Mouse (Mus musculus): ENCODE data around the gene Nos2.

Nos2 gene

GRCm38 (mm10) chr11:78959367-78959766, 38.8 kb downstream of the Nos2 start:
- WGBS, result 87% methylated on average over 8 of the region's 8 CpGs

- WGBS, result 82% methylated on average over 5 of the region's 5 CpGs
Observed at GRCm38 (mm10) chr11:78959841-78960520, 39.4 kb downstream of the Nos2 start.

GRCm38 (mm10) chr11:78961221-78961620, 40.6 kb downstream of the Nos2 start:
- 93% methylated on average over 5 of the region's 5 CpGs for WGBS

- 30% methylated on average over 4 of the region's 4 CpGs for WGBS
Observed at GRCm38 (mm10) chr11:78967371-78967770, 46.8 kb downstream of the Nos2 start.

DNA sequence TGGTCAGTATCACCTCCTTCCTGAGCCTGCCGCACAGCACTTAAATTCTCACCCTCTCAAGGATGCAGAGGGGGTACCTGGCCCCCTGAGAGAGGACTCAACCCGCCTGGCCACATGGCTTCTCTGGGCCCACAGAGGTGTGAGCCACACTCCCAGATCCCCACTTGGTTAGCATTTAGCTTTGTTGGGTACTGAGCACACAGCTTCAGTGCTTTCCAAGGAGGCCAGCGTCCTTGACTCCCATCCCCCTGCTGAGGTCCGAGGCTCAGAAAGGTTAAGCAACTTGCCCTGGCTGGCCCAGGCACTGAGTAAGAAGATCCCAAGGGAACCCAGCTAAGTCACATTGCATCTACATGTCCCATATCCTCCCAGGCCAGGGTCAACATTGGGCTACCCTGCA, 47.5 kb downstream of the Nos2 start:
- 94% methylated on average over 4 of the region's 4 CpGs for WGBS

- 87% methylated on average over 8 of the region's 8 CpGs for WGBS
Observed at GRCm38 (mm10) chr11:78971096-78971495, 50.5 kb downstream of the Nos2 start.

- 97% methylated on average over 3 of the region's 3 CpGs for WGBS
Observed at GRCm38 (mm10) chr11:78971746-78972145, 51.2 kb downstream of the Nos2 start.

GRCm38 (mm10) chr11:78972328-78972727, 51.7 kb downstream of the Nos2 start:
- WGBS, result 82% methylated on average over 6 of the region's 6 CpGs

DNA sequence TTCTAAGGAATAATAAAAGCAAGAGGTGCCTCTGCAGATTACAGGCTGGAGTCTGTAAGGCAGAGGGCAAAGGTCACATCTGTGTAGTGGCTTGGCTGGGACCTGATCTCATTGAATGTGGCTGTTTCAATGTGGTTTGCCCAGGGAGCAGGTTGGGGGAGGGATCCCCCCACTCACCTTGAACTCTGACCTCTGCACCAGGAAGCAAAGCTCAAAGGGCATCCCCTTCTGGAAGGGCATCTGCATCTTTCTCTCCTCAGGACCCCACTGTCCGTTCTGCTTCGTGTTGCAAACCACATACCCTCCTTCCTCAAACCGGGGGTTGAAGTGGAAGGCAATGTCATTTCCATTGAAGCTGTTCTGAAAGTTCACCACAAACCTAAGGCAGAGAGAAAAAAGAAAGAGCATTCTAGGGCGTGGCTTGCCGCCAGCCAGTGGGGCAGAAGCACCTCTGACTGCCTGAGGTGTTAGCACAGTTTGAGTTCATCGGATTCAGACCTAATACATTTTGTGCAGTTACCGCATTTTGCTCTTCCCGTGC, 52.3 kb downstream of the Nos2 start:
- 73% methylated on average over 8 of the region's 8 CpGs for WGBS

GRCm38 (mm10) chr11:78973381-78974150, 53.0 kb downstream of the Nos2 start:
- 63% methylated on average over 17 of the region's 17 CpGs for WGBS

DNA sequence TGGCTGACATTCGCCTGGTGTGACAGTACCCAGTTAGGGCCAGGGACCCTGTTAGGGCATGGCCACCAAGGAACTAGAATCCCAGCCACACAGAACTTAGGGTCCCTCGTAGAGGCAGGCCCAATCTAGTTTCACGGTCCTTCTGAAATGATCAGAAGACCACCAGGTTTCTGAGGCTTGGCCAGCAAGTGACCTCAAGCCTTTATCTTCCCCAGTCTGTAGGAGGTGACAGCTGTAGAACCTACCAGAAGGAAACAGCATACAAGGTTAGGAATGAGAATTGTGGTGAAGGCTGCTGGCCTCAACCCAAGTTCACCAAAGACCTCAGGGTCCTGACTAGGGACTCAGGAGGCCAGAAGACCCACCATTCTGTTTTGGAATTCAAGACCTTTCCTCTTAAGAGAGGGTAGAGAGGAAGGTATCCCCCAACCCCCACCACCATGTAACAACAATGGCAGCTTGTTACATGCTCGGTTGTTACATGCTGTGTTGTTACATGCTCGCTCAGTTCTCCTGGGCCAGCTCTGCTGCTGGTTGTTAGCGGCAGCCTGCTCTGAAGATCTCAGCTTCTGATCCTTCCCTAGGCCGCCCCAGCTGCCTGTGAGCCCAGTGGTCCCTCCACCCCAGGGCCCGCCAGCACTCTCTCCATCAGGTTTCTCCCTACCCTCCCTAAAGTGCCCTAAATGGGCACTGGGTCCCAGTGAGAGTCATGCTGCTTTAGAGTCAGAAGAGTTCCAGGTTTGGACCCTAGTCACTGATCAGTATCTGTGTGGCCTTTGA, 56.3 kb downstream of the Nos2 start:
- WGBS, result 92% methylated on average over 8 of the region's 8 CpGs

DNA sequence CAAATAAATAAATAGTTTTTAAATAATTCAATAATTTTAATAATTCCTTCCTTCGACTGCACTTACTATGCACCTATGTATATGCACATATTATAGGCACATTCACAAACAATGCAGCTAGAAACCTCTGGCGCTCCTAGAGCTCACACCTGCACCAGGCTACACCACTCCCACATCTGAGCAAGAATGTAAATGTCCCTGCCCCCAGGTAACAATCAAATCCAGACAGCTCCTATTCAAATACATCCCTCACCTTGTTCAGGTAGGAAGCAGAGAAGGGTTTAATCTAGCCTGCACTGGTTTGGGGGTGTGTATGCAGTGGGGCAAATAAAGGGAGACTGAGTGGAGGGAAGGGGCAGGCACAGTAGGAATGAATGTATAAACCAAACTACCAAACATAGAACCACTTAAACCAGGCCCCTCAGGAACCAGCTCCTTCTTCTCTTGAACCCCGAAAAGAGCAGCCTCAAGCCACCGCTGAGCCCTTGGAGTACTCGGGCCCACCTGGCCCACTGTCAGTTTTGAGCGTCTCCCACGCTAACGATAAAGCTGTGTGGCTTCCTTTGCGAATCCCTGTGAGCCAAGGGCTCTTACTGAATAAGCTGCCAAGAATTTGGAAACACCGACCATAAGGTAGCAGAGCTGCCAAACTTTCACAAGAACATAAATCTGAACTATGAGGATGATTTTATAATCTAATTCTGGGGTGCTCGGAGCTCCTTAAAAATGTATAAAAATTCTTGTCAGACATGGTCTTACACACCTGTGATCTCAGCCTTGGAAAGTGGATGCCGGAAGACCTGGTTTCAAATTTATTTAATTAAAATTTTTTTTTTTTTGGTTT, 57.8 kb downstream of the Nos2 start:
- WGBS, result 63% methylated on average over 12 of the region's 12 CpGs

GRCm38 (mm10) chr11:78980083-78980634, 59.6 kb downstream of the Nos2 start:
- 88% methylated on average over 4 of the region's 4 CpGs for WGBS

GRCm38 (mm10) chr11:78982042-78982441, 61.5 kb downstream of the Nos2 start:
- 93% methylated on average over 2 of the region's 2 CpGs for WGBS

DNA sequence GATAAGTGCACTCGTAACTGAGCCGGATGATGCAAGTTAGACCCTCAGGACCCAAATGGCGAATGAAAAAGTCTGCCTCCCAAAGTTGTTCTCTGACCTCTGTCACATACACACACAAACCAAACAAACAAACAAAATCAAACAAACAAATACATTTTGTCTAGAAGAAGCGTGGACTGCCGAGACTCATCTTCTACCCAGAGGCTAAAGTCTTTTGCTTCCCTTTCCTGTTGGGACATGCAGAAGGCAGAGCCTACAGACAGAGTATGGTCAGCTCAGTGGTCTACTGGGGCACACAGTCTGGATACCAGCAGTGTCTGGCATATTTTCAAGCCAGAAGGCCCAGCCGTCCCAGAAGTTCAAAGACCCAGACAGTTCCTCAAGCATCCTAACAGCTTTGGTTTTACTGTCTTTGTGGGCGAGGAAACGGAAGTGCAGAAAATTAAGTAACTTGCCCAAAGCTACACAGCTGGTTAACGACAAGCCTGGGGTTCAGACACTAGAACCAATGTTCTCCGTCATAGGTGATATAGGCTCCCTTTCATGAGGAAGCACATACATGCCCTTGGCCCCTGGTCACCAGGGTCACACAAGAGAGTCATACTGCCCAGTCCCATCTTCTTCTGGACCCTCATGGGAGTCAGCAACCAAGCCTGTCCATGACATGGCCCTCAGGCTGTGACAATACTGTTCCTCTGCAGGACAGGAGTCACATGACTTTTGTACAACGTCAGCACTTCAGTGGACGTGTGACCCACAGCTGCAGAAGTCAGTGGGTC, 62.1 kb downstream of the Nos2 start:
- WGBS, result 73% methylated on average over 12 of the region's 12 CpGs

DNA sequence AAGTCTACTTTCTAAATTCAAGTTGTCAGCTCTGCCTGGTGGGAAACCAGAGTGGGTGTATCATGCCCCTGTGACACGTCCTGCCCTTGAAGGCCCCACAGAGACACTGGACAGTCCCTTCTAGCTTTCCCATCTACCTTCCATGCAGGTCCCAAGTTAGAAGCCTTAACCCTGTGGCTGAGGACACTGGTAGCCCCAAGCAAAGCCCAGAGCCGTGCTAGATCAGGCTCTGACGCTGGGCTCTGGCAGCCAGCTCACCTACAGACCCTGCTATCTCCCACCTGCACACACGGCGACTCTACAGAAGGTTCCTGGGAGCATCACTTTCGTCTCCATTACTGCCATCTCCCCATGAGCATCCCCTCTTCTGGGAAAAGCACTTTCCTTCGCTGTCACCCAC, 63.0 kb downstream of the Nos2 start:
- 91% methylated on average over 7 of the region's 7 CpGs for WGBS

DNA sequence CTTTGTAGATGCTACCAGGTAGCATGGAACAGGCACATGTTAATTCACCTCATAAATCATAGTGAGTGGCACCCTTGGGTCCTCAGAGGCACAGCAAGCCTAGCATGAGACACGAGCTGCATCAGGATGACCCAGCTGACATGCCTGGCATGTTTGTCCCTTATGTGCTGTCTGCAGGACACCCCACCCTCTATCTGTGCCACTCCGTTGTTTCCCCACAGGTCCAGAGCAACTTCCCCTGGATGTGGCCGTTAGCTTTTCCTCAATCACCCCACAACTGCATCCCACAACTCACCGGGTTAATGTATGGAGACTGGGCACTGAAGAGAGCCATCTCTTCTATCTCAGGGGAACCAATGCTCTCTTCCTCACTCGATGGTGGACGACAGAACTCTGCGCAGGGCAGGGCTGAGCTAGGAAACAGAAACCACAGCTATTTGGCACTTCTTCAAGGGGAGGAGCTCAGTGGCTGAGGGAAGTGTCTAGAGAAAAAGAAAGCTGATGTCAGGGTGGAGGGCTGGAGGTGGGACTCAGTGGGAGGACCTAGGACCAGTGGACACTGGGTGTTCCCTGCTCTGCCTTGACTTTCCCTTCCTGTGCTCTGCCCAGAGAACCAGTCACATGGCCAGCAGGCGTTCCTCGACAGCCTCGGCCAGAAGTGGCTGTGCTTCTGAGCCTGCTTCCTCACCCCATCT, 64.0 kb downstream of the Nos2 start, which contains the start of gene Lgals9:
Gene Lgals9, minus strand, starts transcription at position 464 of the 695 bp plus-strand sequence.
- 66% methylated on average over 10 of the region's 10 CpGs for WGBS

- WGBS, result 91% methylated on average over 10 of the region's 10 CpGs
Observed at GRCm38 (mm10) chr11:78986311-78987002, 65.9 kb downstream of the Nos2 start.

GRCm38 (mm10) chr11:78989206-78989605, 68.6 kb downstream of the Nos2 start:
- WGBS, result 94% methylated on average over 11 of the region's 11 CpGs
